Mouse (Mus musculus) retina, embryonic 14.5 days (tissue): ENCODE data around the gene Ablim2.
A peak's percentile ranks its signal among the peaks of the same experiment; 100 is the strongest.

Source experiments
- DNase-seq: peaks from one replicate; pipeline ENCODE4 v3.0.0-alpha.2; 2015; ENCODE audit warnings: low spot score

The Ablim2 gene

GRCm38 (mm10) chr5:35884689-35885088 is 127.0 kb downstream of the Ablim2 start:
- no peak for DNase-seq

- peak; percentile 62 for DNase-seq
Observed at GRCm38 (mm10) chr5:35888959-35889358, 131.3 kb downstream of the Ablim2 start.

GRCm38 (mm10) chr5:35889641-35890040 is 132.0 kb downstream of the Ablim2 start:
- no peak for DNase-seq

GRCm38 (mm10) chr5:35890985-35891730 is 133.5 kb downstream of the Ablim2 start:
- no peak for DNase-seq

- DNase-seq, result no peak
Observed at GRCm38 (mm10) chr5:35892363-35892762, 134.7 kb downstream of the Ablim2 start.

- peak; percentile 99 for DNase-seq
Observed at GRCm38 (mm10) chr5:35893093-35893804, 135.6 kb downstream of the Ablim2 start, which contains the start of gene Afap1. Gene Afap1, plus strand, starts transcription at chr5:35893319.

GRCm38 (mm10) chr5:35893805-35894260 is 136.2 kb downstream of the Ablim2 start:
- peak; percentile 62 for DNase-seq

GRCm38 (mm10) chr5:35894295-35895047 is 136.8 kb downstream of the Ablim2 start:
- no peak for DNase-seq

GRCm38 (mm10) chr5:35895926-35896325 is 138.2 kb downstream of the Ablim2 start:
- no peak for DNase-seq

- DNase-seq, result no peak
Observed at GRCm38 (mm10) chr5:35896556-35896955, 138.9 kb downstream of the Ablim2 start.

- DNase-seq, result no peak
Observed at GRCm38 (mm10) chr5:35897147-35897546, 139.5 kb downstream of the Ablim2 start.

- no peak for DNase-seq
Observed at GRCm38 (mm10) chr5:35898114-35898513, 140.4 kb downstream of the Ablim2 start.

GRCm38 (mm10) chr5:35898994-35899393 is 141.3 kb downstream of the Ablim2 start:
- DNase-seq, result no peak

- DNase-seq, result no peak
Observed at GRCm38 (mm10) chr5:35900401-35901225, 142.9 kb downstream of the Ablim2 start.

GRCm38 (mm10) chr5:35901226-35901809 is 143.6 kb downstream of the Ablim2 start:
- DNase-seq, result no peak

GRCm38 (mm10) chr5:35903456-35903855 is 145.8 kb downstream of the Ablim2 start:
- no peak for DNase-seq

- no peak for DNase-seq
Observed at GRCm38 (mm10) chr5:35905283-35905682, 147.6 kb downstream of the Ablim2 start.

- no peak for DNase-seq
Observed at GRCm38 (mm10) chr5:35907090-35907489, 149.4 kb downstream of the Ablim2 start.

GRCm38 (mm10) chr5:35907633-35908426 is 150.2 kb downstream of the Ablim2 start:
- no peak for DNase-seq
